Mouse (Mus musculus) small intestine, adult 10 weeks (tissue): Measurements from ENCODE around the gene Slc1a3. TPM values are rescaled to one million over a fixed set of nuclear protein-coding genes. Genes with fewer than 3 reads are reported as not detected.

Source experiments
- polyA plus RNA-seq: library from polyadenylated mRNA; stranded (reverse); fragments of 350-450 nt; fragmentation: Illumina TruSeq; extraction: RNeasy Lipid Tissue Mini Kit (QIAGEN cat#74804); gene quantifications from one replicate; pipeline ENCODE4 v1.2.3, GENCODE M21; 2014; ENCODE audit warnings: low replicate concordance

The Slc1a3 gene
- 18.9 TPM for polyA plus RNA-seq

DNA sequence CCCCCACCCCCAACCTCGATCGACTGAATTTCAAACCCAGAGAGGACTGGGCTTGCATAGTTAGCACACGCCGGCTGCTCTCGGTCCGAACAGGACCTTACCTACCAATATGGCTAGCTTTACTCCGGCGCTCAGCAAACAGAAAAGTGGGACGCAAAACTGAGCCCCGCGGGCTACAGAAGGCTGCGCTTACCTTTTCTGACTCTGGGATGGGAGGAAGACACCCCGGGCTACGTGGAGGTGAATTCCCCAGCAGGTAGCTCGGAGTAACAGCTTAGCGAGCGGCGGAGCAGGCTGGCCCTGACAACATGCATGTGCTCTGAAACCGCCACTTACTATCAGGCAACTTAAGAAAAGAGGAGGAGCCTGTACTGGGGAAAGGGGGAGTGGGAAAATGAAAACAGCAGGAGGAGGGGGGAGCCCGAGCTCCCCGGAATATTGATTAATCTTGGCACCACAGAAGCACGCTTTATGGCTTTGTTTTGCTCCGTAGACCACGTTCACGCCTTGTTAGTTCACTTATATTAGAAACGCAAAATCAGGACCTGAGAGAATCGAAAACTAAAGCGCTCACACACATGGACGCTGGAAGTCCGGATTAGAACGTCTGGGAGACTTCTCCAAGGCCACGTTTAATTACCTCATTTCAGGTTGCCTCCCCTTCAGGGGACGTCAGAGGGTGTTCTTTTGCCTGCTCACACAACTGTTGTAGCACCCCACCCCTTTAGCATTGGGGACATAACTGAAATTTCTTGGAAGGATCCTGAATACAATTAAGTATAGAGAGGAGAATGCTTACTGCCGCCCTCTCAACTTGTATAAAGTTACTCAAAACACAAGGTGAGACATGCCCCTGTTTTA is at the start of gene Slc1a3:
TSS of gene Slc1a3 (minus strand) at position 619 of the 861 bp plus-strand sequence.

Other genes with a start within 250 kb of the Slc1a3 start
- gene Gm2310, start 190.8 kb downstream of the Slc1a3 start, polyA plus RNA-seq, result not detected